Mouse (Mus musculus) liver, embryonic 16.5 days (tissue): Measurements from ENCODE around the gene Mrps31. TPM values are rescaled to one million over a fixed set of nuclear protein-coding genes. Genes with fewer than 3 reads are reported as not detected.

Experiments
- ATAC-seq: fragments of 200-750 bp; cut with Nextera tagmentation; 2 replicates; pipeline ENCODE4 v1.8.0; 2017; ENCODE audit warnings: low read depth, mild to moderate bottlenecking, moderate number of reproducible peaks, moderate library complexity
- H3K27ac ChIP-seq: fragments of 300-500 bp; sonication (generic); 2 replicates; pipeline ENCODE4 v1.5.1; 2014; ENCODE audit warnings: mild to moderate bottlenecking, low read length
- H3K27me3 ChIP-seq: fragments of 300-500 bp; sonication (generic); 2 replicates; pipeline ENCODE4 v1.6.1; 2014; ENCODE audit warnings: low read depth, low read length, mixed read lengths; ENCODE audit not compliant: control insufficient read depth, insufficient read depth
- H3K36me3 ChIP-seq: fragments of 300-500 bp; sonication (generic); 2 replicates; pipeline ENCODE4 v1.6.1; 2014; ENCODE audit warnings: mild to moderate bottlenecking; ENCODE audit not compliant: control insufficient read depth, insufficient read depth
- H3K4me1 ChIP-seq: fragments of 300-500 bp; sonication (generic); 2 replicates; pipeline ENCODE4 v1.6.1; 2014; ENCODE audit warnings: low read depth, low read length, mixed read lengths; ENCODE audit not compliant: control insufficient read depth
- H3K4me2 ChIP-seq: fragments of 300-500 bp; sonication (generic); 2 replicates; pipeline ENCODE4 v1.6.1; 2014; ENCODE audit warnings: low read depth, low read length, mixed read lengths
- H3K4me3 ChIP-seq: fragments of 300-500 bp; sonication (generic); 2 replicates; pipeline ENCODE4 v1.5.1; 2014; ENCODE audit warnings: low read depth, mild to moderate bottlenecking, low read length
- H3K9ac ChIP-seq: fragments of 300-500 bp; sonication (generic); 2 replicates; pipeline ENCODE4 v1.6.1; 2014; ENCODE audit warnings: low read depth, low read length
- H3K9me3 ChIP-seq: fragments of 300-500 bp; sonication (generic); replicated peaks from 2 replicates; pipeline ENCODE4 v1.6.1; 2016; ENCODE audit warnings: low read length; ENCODE audit not compliant: control insufficient read depth
- WGBS: fragments of 180-500 bp; shearing (Covaris S2); extraction: QIAGEN DNeasy Blood & Tissue Kit; methylation state at CpG from one replicate; pipeline ENCODE4 v1.1.7; 2014; ENCODE audit not compliant: insufficient replicate concordance; 5-methylcytosine and 5-hydroxymethylcytosine counted together
- polyA plus RNA-seq: library from polyadenylated mRNA; unstranded; fragments of >200 nt; fragmentation: Nextera tagmentation; extraction: Ambion mirVana; gene quantifications from 2 replicates; pipeline ENCODE4 v1.2.1, GENCODE M21; 2015

The Mrps31 gene
- polyA plus RNA-seq, 1 experiment from 2014 or later = 25.9 TPM

DNA sequence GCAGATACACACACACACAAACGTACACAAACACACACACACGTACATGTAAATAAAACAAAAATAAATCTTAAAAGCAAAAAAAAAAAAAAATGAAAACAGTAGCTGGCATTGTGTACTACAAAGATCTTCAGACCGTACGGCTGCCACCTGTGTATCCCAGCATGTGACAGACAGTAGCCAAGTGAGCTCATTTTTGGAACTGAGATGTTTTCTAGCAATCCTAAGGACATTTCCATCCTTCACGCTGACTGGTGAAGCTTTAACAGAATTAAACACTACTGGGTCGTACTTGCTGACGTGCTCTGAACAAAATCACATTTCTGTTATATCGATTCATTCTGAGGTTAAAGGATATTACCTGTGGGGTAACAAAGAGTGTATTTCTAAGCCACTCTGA lies 15.9 kb upstream of the Mrps31 start:
- no peak overlapping the region for H3K4me3 ChIP-seq
- peaks cover 3% of the 10 kb centered on the region; the same call in 1 of the 2 replicates for H3K36me3 ChIP-seq
- no peak for ATAC-seq
- peaks cover 16% of the 10 kb centered on the region for H3K4me1 ChIP-seq
- no peaks in the 10 kb centered on the region for H3K9me3 ChIP-seq
- WGBS = 76% methylated on average over 8 of the region's 8 CpGs
- H3K27me3 ChIP-seq = no peaks in the 10 kb centered on the region
- H3K9ac ChIP-seq = no peak overlapping the region
- peak overlapping the region; percentile 45; the same call in 1 of the 2 replicates for H3K27ac ChIP-seq
- H3K4me2 ChIP-seq = no peak overlapping the region

- no peaks in the 10 kb centered on the region for H3K9me3 ChIP-seq
- H3K4me3 ChIP-seq = peak overlapping the region; percentile 76
- H3K27me3 ChIP-seq = no peaks in the 10 kb centered on the region
- peak overlapping the region; percentile 64 for H3K9ac ChIP-seq
- H3K4me2 ChIP-seq = peak overlapping the region; percentile 84
- peak overlapping the region; percentile 65 for H3K27ac ChIP-seq
- no peak for ATAC-seq
- peaks cover 13% of the 10 kb centered on the region for H3K4me1 ChIP-seq
- WGBS = under 1% methylated on average over 13 of the region's 13 CpGs
- no peaks in the 10 kb centered on the region for H3K36me3 ChIP-seq
Observed at GRCm38 (mm10) chr8:22397811-22398141, 13.4 kb upstream of the Mrps31 start.

- Histone ChIP-seq H3K4me1 (peaks cover 13% of the 10 kb centered on the region), H3K4me3 (peak within 1 kb of the TSS; percentile 76), H3K9ac (peak within 1 kb of the TSS; percentile 64), H3K4me2 (peak within 1 kb of the TSS; percentile 84), H3K9me3 (no peaks in the 10 kb centered on the region), H3K27ac (peak within 1 kb of the TSS; percentile 65), H3K36me3 (no peaks in the 10 kb centered on the region), H3K27me3 (no peaks in the 10 kb centered on the region)
- peak; percentile 85 for ATAC-seq
- WGBS = under 1% methylated on average over 74 of the region's 77 CpGs
Observed at GRCm38 (mm10) chr8:22398142-22398951, 12.8 kb upstream of the Mrps31 start, which contains the start of gene Slc25a15. Gene Slc25a15 (minus strand): TSS chr8:22398597.

DNA sequence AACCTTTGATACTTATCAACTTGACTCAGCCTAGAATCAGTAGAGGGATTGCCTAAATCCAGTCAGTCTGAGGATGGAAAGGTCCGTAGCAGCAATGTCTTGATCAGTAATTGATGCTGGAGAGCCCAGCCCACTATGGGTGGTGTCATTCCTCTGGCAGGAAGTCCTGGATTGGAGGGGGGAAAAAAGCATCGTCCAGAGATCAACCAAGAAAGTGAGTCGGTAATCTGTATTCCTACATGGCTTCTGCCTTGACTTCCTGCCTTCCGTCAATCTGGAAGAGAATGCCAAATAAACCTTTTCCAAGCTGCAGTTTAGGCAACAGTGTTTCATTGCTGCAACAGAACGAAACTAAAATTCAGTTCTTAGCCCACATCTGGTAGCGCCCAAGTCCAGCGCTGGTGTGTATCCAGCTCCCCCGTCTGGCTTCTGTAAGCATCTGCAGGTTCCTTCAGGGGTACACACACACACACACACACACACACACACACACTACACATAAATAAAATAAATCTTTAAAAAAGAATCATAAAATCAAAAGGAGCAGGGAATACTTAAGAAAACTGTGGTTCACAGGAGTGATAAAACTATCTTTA lies 11.8 kb upstream of the Mrps31 start:
- ATAC-seq = no peak
- WGBS = 73% methylated on average over 8 of the region's 8 CpGs
- Histone ChIP-seq H3K27ac (no peak overlapping the region), H3K4me2 (peak overlapping the region; percentile 84), H3K36me3 (no peaks in the 10 kb centered on the region), H3K9me3 (no peaks in the 10 kb centered on the region), H3K4me3 (peak overlapping the region; percentile 76), H3K27me3 (no peaks in the 10 kb centered on the region), H3K9ac (no peak overlapping the region), H3K4me1 (peaks cover 11% of the 10 kb centered on the region)

- Histone ChIP-seq H3K4me2 (no peak overlapping the region), H3K4me1 (peaks cover 4% of the 10 kb centered on the region), H3K9me3 (no peaks in the 10 kb centered on the region), H3K4me3 (no peak overlapping the region), H3K36me3 (no peaks in the 10 kb centered on the region), H3K9ac (no peak overlapping the region), H3K27me3 (no peaks in the 10 kb centered on the region), H3K27ac (no peak overlapping the region)
- peak; percentile 37 for ATAC-seq
- WGBS = 60% methylated on average over 4 of the region's 4 CpGs
Observed at GRCm38 (mm10) chr8:22400593-22400992, 10.6 kb upstream of the Mrps31 start.

DNA sequence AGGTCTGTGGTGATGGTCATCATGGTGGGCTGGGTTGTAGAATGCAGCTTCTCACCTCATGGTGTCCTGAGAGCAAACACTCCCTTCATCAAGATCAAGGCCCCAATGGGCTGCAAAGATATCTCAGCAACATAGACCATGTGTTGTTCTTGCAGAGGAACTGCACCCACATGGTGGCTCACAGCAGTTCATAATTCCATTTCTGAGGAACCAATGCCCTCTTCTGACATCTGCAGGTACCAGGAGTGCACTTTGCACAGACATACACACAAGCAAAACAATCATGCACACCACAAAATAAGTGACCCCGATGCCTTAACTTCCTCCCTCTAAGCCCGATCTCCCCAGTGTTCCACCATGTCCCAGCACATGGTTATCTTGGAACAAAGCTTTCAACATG lies 7.9 kb upstream of the Mrps31 start:
- Histone ChIP-seq H3K27me3 (no peaks in the 10 kb centered on the region), H3K9me3 (no peaks in the 10 kb centered on the region), H3K4me3 (no peak overlapping the region), H3K4me2 (no peak overlapping the region), H3K36me3 (no peaks in the 10 kb centered on the region), H3K27ac (no peak overlapping the region), H3K4me1 (peaks cover 4% of the 10 kb centered on the region), H3K9ac (no peak overlapping the region)
- 59% methylated on average over 2 of the region's 2 CpGs for WGBS
- ATAC-seq = no peak

- Histone ChIP-seq H3K4me1 (no peaks in the 10 kb centered on the region), H3K4me3 (no peak overlapping the region), H3K9ac (no peak overlapping the region), H3K27me3 (no peaks in the 10 kb centered on the region), H3K36me3 (no peaks in the 10 kb centered on the region), H3K4me2 (no peak overlapping the region), H3K9me3 (no peaks in the 10 kb centered on the region), H3K27ac (no peak overlapping the region)
- no peak for ATAC-seq
- 20% methylated on average over 6 of the region's 6 CpGs for WGBS
Observed at GRCm38 (mm10) chr8:22405733-22406132, 5.4 kb upstream of the Mrps31 start.

DNA sequence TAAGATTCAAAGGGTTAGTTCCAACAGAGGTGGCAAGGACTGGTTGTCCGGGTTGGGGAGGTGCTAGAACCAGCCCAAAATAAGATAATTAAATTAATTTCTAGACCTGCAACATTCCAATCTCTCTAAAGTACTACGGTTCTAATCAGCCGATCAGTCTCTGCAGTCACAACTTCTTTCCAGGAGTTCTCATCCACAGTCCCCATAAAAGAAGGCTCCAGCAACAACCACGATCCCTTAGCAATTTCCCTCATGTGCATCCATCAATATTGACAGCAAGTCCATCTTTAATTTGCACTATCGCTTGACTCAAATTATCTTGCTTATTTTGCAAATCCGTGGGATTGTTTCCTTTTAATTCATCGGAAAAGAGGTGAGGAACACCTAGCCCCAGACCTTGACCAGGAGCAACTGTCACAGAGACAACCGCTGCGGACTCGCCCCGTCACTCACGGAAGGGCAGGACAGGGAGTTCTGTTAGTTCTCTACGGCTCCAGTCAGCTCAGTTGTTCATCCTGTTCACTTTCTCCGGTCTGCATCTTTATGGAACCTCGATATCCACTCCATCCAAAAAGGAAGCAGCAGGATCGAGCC lies 376 bp upstream of the Mrps31 start:
- ATAC-seq = peak; percentile 48
- 11% methylated on average over 16 of the region's 16 CpGs for WGBS
- H3K27ac ChIP-seq = peak overlapping the region; percentile 21; the same call in 1 of the 2 replicates

DNA sequence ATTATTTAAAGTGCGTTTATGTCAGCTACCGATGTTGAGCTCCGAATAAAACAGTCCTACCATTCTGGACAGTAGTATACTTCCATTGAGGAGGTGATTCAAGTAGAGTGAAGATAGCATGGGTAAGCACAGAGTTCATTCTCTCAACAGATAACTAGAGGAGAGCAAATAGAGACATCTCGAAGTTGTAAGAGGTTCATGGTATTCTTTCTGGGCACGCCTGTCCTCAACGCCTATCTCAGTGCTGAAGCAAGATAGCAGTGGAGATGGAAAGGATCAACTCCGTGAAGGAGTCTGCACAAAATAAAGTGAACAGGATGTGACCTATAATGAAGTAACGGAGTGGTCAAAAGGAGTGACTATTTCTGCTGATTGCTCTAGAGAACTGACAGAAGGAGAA lies 810 bp downstream of the Mrps31 start:
- peak overlapping the region; percentile 88 for H3K9ac ChIP-seq
- peak overlapping the region; percentile 87 for H3K4me3 ChIP-seq
- peak overlapping the region; percentile 81 for H3K27ac ChIP-seq
- H3K9me3 ChIP-seq = no peaks in the 10 kb centered on the region
- peak overlapping the region; percentile 78 for H3K4me2 ChIP-seq
- peaks cover 2% of the 10 kb centered on the region; the same call in 1 of the 2 replicates for H3K36me3 ChIP-seq
- no peaks in the 10 kb centered on the region for H3K27me3 ChIP-seq
- WGBS = 7% methylated on average over 8 of the region's 8 CpGs
- ATAC-seq = peak; percentile 20; the same call in 1 of the 2 replicates
- peaks cover 11% of the 10 kb centered on the region for H3K4me1 ChIP-seq

More for the DNA sequence above, 376 bp upstream of the Mrps31 start:
- H3K9me3 ChIP-seq = no peaks in the 10 kb centered on the region
- peak overlapping the region; percentile 87 for H3K4me3 ChIP-seq
- H3K36me3 ChIP-seq = peaks cover under 1% of the 10 kb centered on the region; the same call in 1 of the 2 replicates
- H3K4me1 ChIP-seq = peaks cover 11% of the 10 kb centered on the region
- H3K27me3 ChIP-seq = no peaks in the 10 kb centered on the region
- H3K4me2 ChIP-seq = peak overlapping the region; percentile 78
- peak overlapping the region; percentile 88 for H3K9ac ChIP-seq
